Mouse (Mus musculus) midbrain, embryonic 15.5 days (tissue): Measurements from ENCODE around the gene Sdr9c7. TPM values are rescaled to one million over a fixed set of nuclear protein-coding genes. Genes with fewer than 3 reads are reported as not detected.
"Not testable (repeated sequence)": the region's sequence is repeated elsewhere in the genome, so short reads cannot be mapped to it uniquely, and the experiment has no call there.

Source experiments
- ATAC-seq: fragments of 200-750 bp; cut with Nextera tagmentation; replicated peaks from 2 replicates; pipeline ENCODE4 v1.8.0; 2017; ENCODE audit warnings: moderate TSS enrichment
- H3K27ac ChIP-seq: fragments of 300-500 bp; sonication (generic); 2 replicates; pipeline ENCODE4 v1.5.1; 2015; ENCODE audit warnings: mild to moderate bottlenecking, inconsistent platforms
- H3K27me3 ChIP-seq: fragments of 300-500 bp; sonication (generic); replicated peaks from 2 replicates; pipeline ENCODE4 v1.6.1; 2015; ENCODE audit warnings: inconsistent platforms
- H3K36me3 ChIP-seq: fragments of 300-500 bp; sonication (generic); replicated peaks from 2 replicates; pipeline ENCODE4 v1.6.1; 2015; ENCODE audit warnings: inconsistent platforms
- H3K4me1 ChIP-seq: fragments of 300-500 bp; sonication (generic); 2 replicates; pipeline ENCODE4 v1.6.1; 2015; ENCODE audit warnings: inconsistent platforms
- H3K4me2 ChIP-seq: fragments of 300-500 bp; sonication (generic); 2 replicates; pipeline ENCODE4 v1.6.1; 2015; ENCODE audit warnings: inconsistent platforms, mild to moderate bottlenecking, moderate library complexity
- H3K4me3 ChIP-seq: fragments of 300-500 bp; sonication (generic); 2 replicates; pipeline ENCODE4 v1.5.1; 2015; ENCODE audit warnings: mild to moderate bottlenecking, inconsistent platforms
- H3K9ac ChIP-seq: fragments of 300-500 bp; sonication (generic); 2 replicates; pipeline ENCODE4 v1.6.1; 2015; ENCODE audit warnings: mild to moderate bottlenecking, inconsistent platforms
- H3K9me3 ChIP-seq: fragments of 300-500 bp; sonication (generic); 2 replicates; pipeline ENCODE4 v1.6.1; 2016; ENCODE audit warnings: inconsistent platforms
- whole genome bisulfite sequencing: fragments of 180-500 bp; shearing (Covaris S2); methylation state at CpG from one replicate; pipeline ENCODE4 v1.1.7; 2015; ENCODE audit warnings: mixed read lengths; 5-methylcytosine and 5-hydroxymethylcytosine counted together
- polyA plus RNA-seq: library from polyadenylated mRNA; unstranded; fragments of >200 nt; fragmentation: Nextera tagmentation; extraction: Ambion mirVana; gene quantifications from 2 replicates; pipeline ENCODE4 v1.2.1, GENCODE M21; 2015

Sdr9c7 gene
- polyA plus RNA-seq, 1 experiment from 2014 or later = not detected

- WGBS = 78% methylated on average over 1 of the region's 1 CpGs
- no peak overlapping the region for H3K9ac ChIP-seq
- H3K36me3 ChIP-seq = no peaks in the 10 kb centered on the region
- H3K9me3 ChIP-seq = no peaks in the 10 kb centered on the region
- no peak overlapping the region for H3K4me3 ChIP-seq
- peaks cover 6% of the 10 kb centered on the region for H3K4me1 ChIP-seq
- ATAC-seq = no peak
- no peak overlapping the region for H3K4me2 ChIP-seq
- no peaks in the 10 kb centered on the region for H3K27me3 ChIP-seq
- H3K27ac ChIP-seq = no peak overlapping the region
Observed at GRCm38 (mm10) chr10:127891481-127891880, 6.8 kb upstream of the Sdr9c7 start.

GRCm38 (mm10) chr10:127893163-127894022 lies 4.9 kb upstream of the Sdr9c7 start:
- H3K4me2 ChIP-seq, H3K9ac ChIP-seq, ATAC-seq, H3K36me3 ChIP-seq, H3K4me1 ChIP-seq, H3K9me3 ChIP-seq, H3K4me3 ChIP-seq, H3K27me3 ChIP-seq, H3K27ac ChIP-seq: not testable (repeated sequence)
- 66% methylated on average over 5 of the region's 5 CpGs for WGBS

DNA sequence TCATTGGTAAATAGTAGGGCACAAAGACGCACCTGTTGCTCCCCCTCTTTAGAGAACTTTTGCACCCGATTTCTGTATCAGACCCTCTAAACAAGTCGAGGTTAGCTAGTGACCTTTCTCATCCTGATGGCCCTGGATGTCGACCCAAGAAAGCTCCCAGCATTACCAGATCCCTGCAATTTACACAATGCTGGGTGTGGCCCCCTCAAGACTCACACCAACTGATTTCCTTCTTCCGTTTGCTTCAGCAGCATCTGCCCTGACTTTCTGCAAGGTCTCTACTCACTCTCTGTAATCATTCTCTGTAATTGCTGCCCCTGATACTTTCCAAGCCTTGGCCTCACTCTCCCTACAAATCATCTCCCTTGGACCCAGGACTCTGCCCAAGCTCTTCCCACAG lies 1.6 kb upstream of the Sdr9c7 start:
- Histone ChIP-seq H3K9me3 (no peaks in the 10 kb centered on the region), H3K9ac (no peak overlapping the region), H3K4me3 (no peak overlapping the region), H3K27ac (no peak overlapping the region), H3K36me3 (no peaks in the 10 kb centered on the region), H3K4me2 (no peak overlapping the region), H3K27me3 (no peaks in the 10 kb centered on the region), H3K4me1 (no peaks in the 10 kb centered on the region)
- ATAC-seq = no peak
- WGBS = 77% methylated on average over 5 of the region's 5 CpGs

DNA sequence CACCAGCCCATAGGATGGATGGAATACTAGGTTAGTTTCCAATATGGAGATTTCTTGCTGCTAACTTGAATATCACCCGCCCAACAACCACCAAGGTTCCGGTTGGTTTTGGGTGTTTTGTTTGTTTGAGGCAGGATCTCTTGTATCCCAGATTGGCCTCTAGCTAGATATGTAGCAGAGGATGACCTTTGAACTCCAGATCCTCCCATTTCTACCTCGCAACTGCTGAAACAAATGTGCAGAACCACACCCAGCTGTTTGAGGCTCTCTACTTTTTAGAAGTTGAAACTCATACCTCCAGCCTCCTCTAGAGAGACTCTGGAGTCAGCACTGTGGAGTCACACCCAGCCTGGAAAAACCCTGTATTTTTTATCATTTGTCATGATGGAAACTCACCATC lies 812 bp upstream of the Sdr9c7 start:
- Histone ChIP-seq H3K36me3 (no peaks in the 10 kb centered on the region), H3K27ac (no peak overlapping the region), H3K4me2 (no peak overlapping the region), H3K9me3 (no peaks in the 10 kb centered on the region), H3K9ac (no peak overlapping the region), H3K27me3 (no peaks in the 10 kb centered on the region), H3K4me3 (no peak overlapping the region), H3K4me1 (no peaks in the 10 kb centered on the region)
- WGBS = 93% methylated on average over 3 of the region's 3 CpGs
- ATAC-seq = no peak

GRCm38 (mm10) chr10:127899783-127900182 lies 1.5 kb downstream of the Sdr9c7 start:
- Histone ChIP-seq H3K4me1 (no peaks in the 10 kb centered on the region), H3K36me3 (no peaks in the 10 kb centered on the region), H3K9ac (no peak overlapping the region), H3K4me2 (no peak overlapping the region), H3K9me3 (no peaks in the 10 kb centered on the region), H3K27ac (no peak overlapping the region), H3K27me3 (no peaks in the 10 kb centered on the region), H3K4me3 (no peak overlapping the region)
- ATAC-seq = no peak
- 78% methylated on average over 5 of the region's 5 CpGs for whole genome bisulfite sequencing

GRCm38 (mm10) chr10:127901751-127902150 lies 3.4 kb downstream of the Sdr9c7 start:
- no peak for ATAC-seq
- no peaks in the 10 kb centered on the region for H3K27me3 ChIP-seq
- no peaks in the 10 kb centered on the region for H3K4me1 ChIP-seq
- no peak overlapping the region for H3K4me3 ChIP-seq
- H3K9me3 ChIP-seq = no peaks in the 10 kb centered on the region
- H3K36me3 ChIP-seq = no peaks in the 10 kb centered on the region
- no peak overlapping the region for H3K4me2 ChIP-seq
- H3K9ac ChIP-seq = no peak overlapping the region
- WGBS = 79% methylated on average over 4 of the region's 4 CpGs
- no peak overlapping the region for H3K27ac ChIP-seq

GRCm38 (mm10) chr10:127903116-127903515 lies 4.8 kb downstream of the Sdr9c7 start:
- Histone ChIP-seq H3K9me3 (no peaks in the 10 kb centered on the region), H3K4me1 (no peaks in the 10 kb centered on the region), H3K4me3 (no peak overlapping the region), H3K27me3 (no peaks in the 10 kb centered on the region), H3K36me3 (no peaks in the 10 kb centered on the region), H3K4me2 (no peak overlapping the region), H3K27ac (no peak overlapping the region), H3K9ac (no peak overlapping the region)
- ATAC-seq = no peak
- 76% methylated on average over 1 of the region's 1 CpGs for WGBS

GRCm38 (mm10) chr10:127904718-127905446 lies 6.6 kb downstream of the Sdr9c7 start:
- Histone ChIP-seq H3K27me3 (no peaks in the 10 kb centered on the region), H3K4me2 (no peak overlapping the region), H3K4me1 (no peaks in the 10 kb centered on the region), H3K9ac (no peak overlapping the region), H3K4me3 (no peak overlapping the region), H3K36me3 (no peaks in the 10 kb centered on the region), H3K27ac (no peak overlapping the region), H3K9me3 (no peaks in the 10 kb centered on the region)
- WGBS = 61% methylated on average over 7 of the region's 7 CpGs
- no peak for ATAC-seq

GRCm38 (mm10) chr10:127906138-127906537 lies 7.8 kb downstream of the Sdr9c7 start:
- H3K9me3 ChIP-seq = no peaks in the 10 kb centered on the region
- H3K4me1 ChIP-seq = no peaks in the 10 kb centered on the region
- no peaks in the 10 kb centered on the region for H3K27me3 ChIP-seq
- H3K4me3 ChIP-seq = no peak overlapping the region
- ATAC-seq = no peak
- H3K36me3 ChIP-seq = no peaks in the 10 kb centered on the region
- H3K9ac ChIP-seq = no peak overlapping the region
- no peak overlapping the region for H3K4me2 ChIP-seq
- WGBS = 71% methylated on average over 2 of the region's 2 CpGs
- H3K27ac ChIP-seq = no peak overlapping the region

DNA sequence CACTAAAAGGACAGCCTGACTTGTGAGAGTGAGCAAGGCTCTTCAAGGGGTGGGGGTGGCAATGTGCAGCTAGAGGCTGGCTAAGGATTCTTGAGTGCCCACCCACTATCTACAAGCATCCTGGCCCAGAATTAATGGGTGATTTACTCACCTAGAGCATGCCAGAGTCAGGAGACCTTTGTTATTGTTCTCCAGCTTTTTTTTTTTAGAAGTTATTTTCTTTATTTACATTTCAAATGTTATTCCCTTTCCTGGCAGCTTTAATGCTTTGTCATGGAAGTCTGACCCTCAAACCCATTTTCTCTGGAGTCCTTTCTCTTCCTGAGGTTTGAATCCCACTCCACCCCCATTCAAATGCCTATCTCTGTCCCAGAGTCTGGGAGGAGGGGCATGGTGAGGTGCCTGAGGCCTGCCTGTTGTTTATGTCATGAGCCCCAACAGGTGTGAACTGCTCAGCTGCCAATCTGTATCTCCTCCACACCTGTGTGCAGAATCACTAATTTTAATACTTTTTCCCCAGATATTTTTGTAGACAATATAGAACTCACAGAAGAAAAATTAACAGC lies 9.2 kb downstream of the Sdr9c7 start:
- Histone ChIP-seq H3K4me1 (no peaks in the 10 kb centered on the region), H3K4me2 (no peak overlapping the region), H3K9me3 (no peaks in the 10 kb centered on the region), H3K36me3 (no peaks in the 10 kb centered on the region), H3K27ac (no peak overlapping the region), H3K4me3 (no peak overlapping the region), H3K9ac (no peak overlapping the region), H3K27me3 (no peaks in the 10 kb centered on the region)
- ATAC-seq = no peak

DNA sequence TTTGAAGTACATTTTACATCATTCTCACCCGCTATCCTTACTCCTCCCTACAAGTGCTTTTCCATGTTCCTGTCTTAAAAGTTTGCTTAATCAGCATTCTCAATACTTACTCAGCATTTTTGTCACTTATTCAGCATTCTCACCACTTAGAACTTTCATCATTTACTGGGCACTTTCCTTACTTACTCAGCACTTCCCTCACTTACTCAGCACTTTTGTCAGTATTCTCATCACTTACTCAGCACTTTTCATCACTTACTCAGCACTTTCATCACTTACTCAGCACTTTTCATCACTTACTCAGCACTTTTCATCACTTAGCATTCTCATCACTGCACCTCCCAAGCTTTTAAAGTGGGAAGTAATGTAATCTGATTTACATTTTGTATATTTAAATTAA lies 17.3 kb downstream of the Sdr9c7 start:
- no peak overlapping the region for H3K9ac ChIP-seq
- H3K4me3 ChIP-seq = no peak overlapping the region
- 98% methylated on average over 1 of the region's 1 CpGs for WGBS
- no peaks in the 10 kb centered on the region for H3K9me3 ChIP-seq
- H3K27ac ChIP-seq = no peak overlapping the region
- no peak overlapping the region for H3K4me2 ChIP-seq
- H3K27me3 ChIP-seq = no peaks in the 10 kb centered on the region
- H3K36me3 ChIP-seq = no peaks in the 10 kb centered on the region
- no peaks in the 10 kb centered on the region for H3K4me1 ChIP-seq
- ATAC-seq = no peak

DNA sequence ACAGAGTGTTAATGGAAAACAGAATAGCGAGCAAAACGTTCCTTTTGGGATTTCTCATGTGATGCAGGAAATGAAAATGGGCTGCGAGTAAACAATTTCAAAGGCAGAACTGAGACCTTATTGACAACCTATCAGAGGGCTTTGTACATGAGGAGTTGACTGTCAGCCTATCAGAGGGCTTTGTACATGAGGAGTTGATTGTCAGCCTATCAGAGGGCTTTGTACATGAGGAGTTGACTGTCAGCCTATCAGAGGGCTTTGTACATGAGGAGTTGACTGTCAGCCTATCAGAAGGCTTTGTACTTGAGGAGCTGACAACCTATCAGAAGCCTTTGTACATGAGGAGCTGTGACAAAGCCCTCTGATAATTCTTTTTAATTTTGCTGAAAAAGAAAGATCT lies 18.9 kb downstream of the Sdr9c7 start:
- H3K9me3 ChIP-seq, H3K9ac ChIP-seq, H3K27ac ChIP-seq, H3K4me3 ChIP-seq, H3K36me3 ChIP-seq, ATAC-seq, H3K4me2 ChIP-seq, H3K4me1 ChIP-seq, H3K27me3 ChIP-seq: not testable (repeated sequence)
- WGBS = 88% methylated on average over 3 of the region's 3 CpGs
